Mouse (Mus musculus) kidney, postnatal 36 days (tissue): Measurements from ENCODE around the gene Rreb1.
A peak's percentile ranks its signal among the peaks of the same experiment; 100 is the strongest.

Source experiments
- DNase-seq, 2 experiments: peaks; one replicate each; pipeline ENCODE4 v3.0.0; 2021 to 2022; ENCODE audit warnings: mixed read lengths in 2 of 2

Gene Rreb1

DNA sequence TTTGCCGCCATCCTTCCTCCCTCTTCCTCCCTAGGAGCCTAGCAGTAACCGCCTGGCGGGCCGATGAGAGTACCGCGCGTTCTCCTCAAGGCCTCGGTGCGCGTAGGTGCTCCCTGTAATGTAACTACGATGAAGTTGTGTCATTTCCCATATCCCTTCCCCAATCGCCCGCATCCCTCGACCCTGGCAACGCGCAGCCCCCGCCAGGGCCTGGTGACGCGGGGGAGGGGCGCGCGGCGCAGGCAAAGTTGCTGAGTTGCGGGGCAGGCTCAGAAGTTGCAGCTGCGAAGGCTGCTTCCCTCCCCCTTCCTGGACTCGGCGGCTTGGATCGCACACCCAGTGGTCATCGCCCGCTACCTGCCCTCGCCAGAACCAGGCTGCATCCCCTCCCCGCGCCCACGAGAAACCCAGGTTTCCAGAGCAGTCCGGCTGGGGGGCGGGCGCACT lies at the start of gene Rreb1:
Gene Rreb1, plus strand, starts transcription at position 254 of the 447 bp plus-strand sequence.
- DNase-seq: peak; percentile 44 to 70

DNA sequence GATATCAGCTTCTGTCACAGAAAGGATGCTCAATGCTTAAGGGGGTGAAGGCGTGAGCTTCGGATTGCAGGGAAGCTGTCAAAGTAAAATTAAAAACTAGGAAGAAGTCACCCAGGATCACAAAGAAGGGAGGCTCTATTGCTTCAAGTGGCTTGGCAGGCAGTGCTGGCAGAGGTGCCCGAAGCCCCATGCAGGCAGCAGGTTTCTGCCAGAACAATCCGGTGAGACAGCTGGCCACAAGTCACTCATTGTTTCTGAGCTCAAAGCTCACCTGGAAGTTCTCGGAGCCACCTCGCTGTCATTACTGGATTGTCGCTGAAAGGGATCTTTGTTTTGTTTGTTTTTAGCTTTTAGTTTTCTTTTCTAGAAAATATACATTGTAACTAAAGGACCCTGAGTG lies 49.6 kb upstream of the Rreb1 start:
- DNase-seq: peak; percentile 60 to 64

DNA sequence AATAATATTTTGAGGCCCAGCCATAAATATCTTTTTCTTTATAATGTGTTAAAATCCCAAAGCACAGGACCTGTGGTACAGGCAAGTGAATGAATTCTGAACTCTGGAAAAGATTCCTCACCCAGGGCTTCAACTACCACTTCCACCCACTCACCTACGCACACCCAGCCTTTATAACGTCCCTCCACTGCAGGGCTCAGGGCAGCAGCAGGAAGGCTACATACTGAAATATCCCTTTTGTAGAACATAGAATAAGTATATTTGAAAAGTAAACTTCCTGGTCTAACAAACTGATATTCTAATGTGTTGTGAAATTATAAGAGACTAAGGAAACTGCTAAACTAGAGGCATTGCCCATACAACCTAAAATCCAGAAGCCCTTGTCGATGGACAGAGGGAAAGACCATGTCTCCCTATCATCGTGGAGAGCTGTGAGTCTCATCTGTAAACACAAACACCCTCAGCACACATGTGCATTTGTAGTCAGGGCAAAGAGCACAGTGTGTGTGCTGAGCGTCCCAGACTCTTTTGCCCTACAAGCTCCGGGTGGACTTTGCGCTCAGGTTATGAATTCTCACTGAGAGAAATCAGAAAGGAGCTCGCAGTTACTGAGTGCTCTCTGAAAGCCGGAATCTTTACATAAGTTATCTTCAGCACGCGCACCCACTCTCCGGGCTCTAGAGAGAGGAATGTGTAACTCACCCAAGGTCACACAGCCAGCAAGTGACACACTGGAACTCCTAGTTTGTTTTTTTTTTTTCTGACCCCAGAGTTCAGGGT lies 46.1 kb upstream of the Rreb1 start:
- DNase-seq: peak; percentile 76 to 84

DNA sequence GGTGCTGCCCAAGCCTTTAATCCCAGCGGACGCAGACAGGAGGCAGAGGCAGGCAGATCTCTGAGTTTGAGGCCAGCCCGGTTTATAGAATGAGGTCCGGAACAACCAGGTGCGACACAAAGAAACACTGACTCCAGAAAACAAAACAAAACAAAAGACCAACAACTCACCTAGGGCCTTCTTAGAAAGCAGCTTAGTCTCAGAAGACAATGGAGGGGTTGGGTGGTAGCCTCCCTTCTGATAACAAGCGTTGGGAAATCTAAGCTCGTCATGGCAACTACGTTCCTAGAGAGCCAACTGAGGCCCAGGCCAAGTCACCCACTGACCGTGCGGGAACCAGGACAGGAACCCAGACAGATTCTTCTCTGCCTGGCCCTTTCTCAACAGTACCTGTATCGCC lies 43.7 kb upstream of the Rreb1 start:
- DNase-seq: no peak

GRCm38 (mm10) chr13:37740111-37740510 lies 38.1 kb upstream of the Rreb1 start:
- peak; percentile 70 for DNase-seq

GRCm38 (mm10) chr13:37740752-37741151 lies 37.4 kb upstream of the Rreb1 start:
- no peak for DNase-seq

GRCm38 (mm10) chr13:37742248-37742647 lies 36.0 kb upstream of the Rreb1 start:
- no peak for DNase-seq

- peak in 1 of 2 experiments; percentile 4 for DNase-seq
Observed at GRCm38 (mm10) chr13:37747504-37747903, 30.7 kb upstream of the Rreb1 start.

DNA sequence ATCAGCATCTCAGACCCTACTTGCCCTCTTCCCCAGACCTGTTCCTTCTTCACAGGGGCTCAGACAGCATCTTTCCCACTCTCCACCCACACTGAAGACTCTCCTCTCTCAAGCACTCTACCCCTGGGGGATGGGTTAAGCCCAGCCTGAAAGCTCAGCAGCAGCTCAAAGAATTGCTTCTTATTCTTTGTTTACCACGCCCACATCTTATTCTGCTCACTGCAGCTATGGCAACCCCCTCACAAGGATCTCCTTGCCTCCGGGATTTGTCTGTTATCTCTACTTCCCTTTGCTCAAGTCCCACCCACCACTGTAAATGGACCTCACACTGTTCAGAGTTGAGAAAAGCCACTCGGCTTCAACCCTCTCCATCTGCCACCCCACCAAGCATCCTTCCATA lies 28.7 kb upstream of the Rreb1 start:
- no peak for DNase-seq

GRCm38 (mm10) chr13:37751154-37751950 lies 26.8 kb upstream of the Rreb1 start:
- DNase-seq: peak in 1 of 2 experiments; percentile 45

DNA sequence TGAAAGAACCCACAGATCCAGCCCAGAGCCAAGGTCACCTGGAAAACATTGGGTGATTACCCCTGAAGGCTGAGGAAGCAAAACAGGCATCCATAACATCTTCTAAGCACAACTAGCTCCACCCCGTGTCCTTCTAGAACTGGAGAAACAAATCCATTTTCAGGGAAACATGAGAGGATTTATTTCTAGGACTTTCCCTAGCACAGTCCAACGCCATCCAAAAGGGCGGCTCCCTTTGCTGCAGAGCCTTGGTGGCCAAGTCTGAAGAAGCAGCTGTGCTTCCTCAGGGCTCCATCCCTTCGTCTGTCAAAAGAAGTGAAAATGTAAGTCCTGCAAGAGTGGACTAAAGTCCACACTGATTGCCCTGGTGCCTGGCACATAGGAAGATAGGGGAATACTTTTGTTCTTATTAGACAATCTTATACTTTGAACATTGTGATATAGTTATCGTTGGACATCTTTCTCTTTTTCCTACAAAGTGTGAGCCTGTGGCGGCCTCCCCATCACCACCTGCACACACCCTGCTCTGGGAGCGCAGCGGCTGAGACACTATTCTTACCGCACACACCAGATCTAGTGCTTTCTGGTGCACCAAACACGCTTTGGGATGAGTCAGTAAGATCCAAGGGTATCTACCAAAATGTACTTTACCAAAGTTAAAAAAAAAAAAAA lies 18.7 kb upstream of the Rreb1 start:
- no peak for DNase-seq

- no peak for DNase-seq
Observed at GRCm38 (mm10) chr13:37760013-37760342, 18.2 kb upstream of the Rreb1 start.

DNA sequence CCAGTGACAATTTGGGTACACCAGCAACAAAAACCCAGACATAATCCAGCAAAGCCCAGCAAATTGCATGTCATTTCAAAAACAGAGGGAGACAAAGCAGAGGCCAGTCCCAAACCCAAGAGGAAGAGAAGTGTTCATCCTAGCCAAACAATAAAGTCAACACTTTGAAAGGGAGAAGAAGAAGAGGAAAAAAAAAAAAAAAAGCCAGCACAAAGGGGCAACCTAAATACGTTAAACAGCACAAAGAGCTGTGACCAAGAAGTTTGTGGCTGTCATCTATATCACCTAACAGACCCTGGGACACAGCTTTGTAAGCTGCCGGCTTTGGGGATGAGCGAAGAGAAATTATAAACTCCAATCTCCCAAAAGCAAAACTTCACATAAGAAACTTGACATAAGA lies 17.8 kb upstream of the Rreb1 start:
- no peak for DNase-seq

DNA sequence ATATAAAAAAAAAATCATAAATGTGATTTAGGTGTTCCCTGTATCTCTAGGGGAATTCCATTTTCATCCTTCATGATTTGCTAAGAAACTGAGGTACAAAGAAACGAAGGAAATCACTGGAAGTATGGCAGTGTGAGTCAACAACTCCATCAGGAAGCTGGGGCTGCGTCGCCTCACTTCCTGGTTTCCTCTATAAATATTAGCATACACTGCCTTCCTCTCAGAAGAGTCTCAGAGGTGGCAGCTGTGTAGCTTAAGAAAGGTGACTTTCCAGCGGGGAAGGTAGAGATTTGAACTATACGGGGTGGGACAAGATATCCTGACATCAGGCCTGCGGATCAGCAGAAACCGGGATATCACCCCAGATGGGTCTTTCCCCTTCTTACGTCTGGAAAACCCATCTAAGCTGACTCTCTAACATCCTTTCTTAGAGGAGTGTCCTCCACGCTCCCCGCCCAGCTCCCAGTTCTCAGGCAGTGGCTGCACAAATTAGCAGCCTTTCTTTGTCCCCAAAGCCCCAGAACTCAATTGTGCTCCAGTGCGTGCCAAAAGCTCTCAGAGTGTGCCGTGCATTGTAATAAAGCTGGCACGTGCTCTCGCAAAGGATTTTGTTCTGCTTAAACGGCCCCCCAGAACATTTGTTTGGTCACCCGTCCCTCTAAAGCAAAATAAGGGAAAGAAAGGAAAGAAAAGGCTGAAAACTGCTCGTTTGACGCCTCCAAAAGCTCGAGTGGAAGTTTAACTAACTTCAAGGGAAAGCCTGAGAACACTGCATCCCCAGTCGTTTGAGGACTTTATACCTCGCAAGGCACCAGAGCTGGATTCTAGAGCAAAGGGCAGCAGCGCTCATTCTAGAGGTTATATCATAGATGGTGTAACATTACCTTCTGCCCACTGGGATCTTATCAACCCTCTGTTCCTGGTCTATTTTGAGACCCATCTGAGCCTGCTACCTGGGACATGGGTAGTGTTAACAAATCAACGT lies 17.0 kb upstream of the Rreb1 start:
- DNase-seq: peak; percentile 63 to 81

DNA sequence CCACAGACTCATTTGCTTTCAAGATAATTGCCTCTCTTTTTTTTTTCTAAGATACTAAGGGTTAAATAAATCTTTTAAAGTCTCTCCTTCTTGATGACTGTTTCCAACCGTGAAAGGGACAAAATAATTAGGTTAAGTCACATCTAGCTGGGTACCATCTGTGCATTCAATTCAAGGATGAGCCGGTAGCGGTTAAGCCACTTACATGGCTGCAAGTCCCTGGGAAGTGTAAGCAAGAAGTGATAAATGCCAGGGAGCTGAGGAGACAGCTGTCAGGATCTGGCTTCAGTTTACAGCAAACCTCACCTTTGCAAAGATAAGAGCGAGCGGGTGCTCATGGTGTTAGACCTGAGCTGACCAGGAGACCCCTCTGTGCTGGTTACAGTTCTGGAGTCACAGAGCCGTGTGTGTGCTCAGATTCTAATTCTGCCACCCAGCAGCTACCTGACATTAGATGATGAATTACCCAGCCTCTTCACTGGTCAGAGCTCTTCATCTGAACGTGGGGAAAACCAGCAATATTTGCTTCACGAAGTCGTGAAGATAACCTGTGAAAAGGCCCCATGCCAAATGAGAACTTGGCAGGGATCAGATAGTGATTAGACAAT lies 14.3 kb upstream of the Rreb1 start:
- no peak for DNase-seq

GRCm38 (mm10) chr13:37769777-37770176 lies 8.4 kb upstream of the Rreb1 start:
- DNase-seq: no peak

- no peak for DNase-seq
Observed at GRCm38 (mm10) chr13:37773476-37773875, 4.7 kb upstream of the Rreb1 start.

DNA sequence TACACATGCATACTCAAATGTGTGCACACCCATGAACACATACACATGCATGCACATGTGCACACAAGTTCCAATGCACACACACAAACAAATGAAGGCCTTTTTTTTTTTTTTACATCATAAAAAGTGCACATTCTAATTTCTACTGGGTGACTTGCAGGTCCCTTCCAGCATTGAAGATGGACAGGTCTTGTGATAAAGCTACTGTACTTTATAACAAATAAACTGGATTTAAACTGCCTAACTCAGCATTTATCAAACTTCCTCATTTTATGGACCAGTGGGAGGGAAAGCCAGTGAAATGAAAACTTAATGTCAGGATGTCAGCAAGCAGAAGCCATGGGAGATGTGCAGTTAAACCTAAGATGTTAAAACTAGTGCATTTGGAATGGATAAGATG lies 1.5 kb upstream of the Rreb1 start:
- no peak for DNase-seq

DNA sequence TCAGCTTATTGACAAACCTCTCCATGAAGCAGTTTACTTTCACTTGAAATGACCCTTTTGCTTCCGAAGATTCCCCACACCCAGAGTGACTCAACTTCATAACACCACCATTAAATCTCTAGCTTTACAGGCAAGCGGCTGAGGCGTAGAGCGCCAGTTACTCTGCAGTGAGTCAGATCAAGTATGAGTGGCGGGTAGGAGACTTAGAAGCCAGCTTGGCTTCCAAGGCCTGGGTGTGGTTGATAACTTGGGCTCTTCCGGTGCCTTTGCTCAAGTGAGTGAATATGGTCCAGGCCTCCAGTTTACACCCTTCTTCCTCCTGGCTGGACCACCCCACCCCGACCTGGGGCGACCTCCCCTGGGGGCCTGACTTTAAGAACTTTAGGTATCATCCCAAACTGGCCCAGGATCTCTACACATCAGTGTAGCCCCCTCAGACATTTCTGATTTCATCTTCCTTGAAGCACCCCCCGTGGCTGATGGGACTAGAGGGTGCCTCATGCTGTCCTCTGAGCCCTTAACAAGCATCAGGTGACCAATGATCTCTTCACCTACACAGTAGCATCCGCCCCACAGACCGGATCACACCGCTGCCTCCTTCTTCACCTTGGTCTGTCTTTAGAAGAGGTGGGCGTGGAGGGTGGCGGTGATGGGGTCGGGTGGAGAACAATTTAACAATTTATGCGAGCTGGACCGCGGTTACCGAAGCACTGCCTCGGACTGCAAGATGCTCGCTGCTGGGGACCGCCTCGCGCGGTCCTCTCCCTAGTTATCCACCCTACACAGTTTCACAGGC lies 651 bp upstream of the Rreb1 start:
- DNase-seq: no peak

GRCm38 (mm10) chr13:37778594-37779231 lies 513 bp downstream of the Rreb1 start:
- peak; percentile 36 to 62 for DNase-seq
